Mouse (Mus musculus) T-helper 1 cell (primary cell): Measurements from ENCODE around the gene Srsf6.

Source experiments
- in situ Hi-C: fragments of 300-600 bp; cut with MboI, MseI; formaldehyde crosslinking; loops from one replicate; pipeline ENCODE4 v1.15.1; 2025; ENCODE audit warnings: high pct_unique_total_duplicates

Gene Srsf6

DNA sequence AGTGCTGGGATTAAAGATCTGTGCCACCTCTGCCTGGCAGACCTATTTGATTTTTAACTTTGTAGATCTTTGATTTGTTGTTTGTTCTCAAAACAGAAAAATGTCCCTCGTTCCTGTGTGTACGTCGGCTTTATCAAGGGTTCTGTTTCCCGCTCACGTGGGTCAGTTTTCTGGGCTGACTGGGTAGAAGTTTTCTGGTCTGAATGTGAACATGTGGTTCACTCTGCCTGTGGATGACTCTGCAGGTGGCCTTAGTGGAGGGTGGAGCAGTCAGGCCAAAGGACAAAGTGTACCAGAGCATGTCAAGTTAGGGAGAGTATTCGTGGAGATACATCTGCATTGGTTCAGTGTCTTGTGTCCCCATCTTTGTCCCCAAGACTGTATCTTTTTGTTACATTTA, 53.1 kb downstream of the Srsf6 start:
- in situ Hi-C loops, result no loop called here

DNA sequence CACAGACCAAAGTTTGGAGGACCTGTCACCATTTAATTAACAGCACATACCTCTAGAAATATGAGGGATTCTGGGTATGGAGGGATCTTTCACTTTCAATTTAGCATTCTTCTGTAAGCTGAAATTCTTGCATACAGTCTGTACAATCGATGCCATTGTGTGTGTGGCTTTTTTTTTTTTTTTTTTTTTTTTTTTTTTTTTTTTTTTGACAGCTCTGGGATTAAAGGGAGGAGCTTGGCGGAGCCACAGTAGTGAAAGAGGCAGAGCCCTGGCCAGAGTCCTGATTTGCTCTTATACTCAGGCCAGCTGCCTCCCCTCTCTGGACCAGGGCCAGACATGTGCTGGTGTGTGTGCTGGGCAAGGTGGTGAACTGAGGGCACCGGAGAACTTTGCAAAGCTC, 54.6 kb downstream of the Srsf6 start:
- in situ Hi-C loops, result no loop called here
